Mouse (Mus musculus) kidney, postnatal 4 days (tissue): Measurements from ENCODE around the gene Epsti1.
"Not testable (repeated sequence)": the region's sequence is repeated elsewhere in the genome, so short reads cannot be mapped to it uniquely, and the experiment has no call there.

Source experiments
- DNase-seq, 2 experiments: peaks; one replicate each; pipeline ENCODE4 v3.0.0; 2021; ENCODE audit warnings: mixed read lengths in 2 of 2

Gene Epsti1

DNA sequence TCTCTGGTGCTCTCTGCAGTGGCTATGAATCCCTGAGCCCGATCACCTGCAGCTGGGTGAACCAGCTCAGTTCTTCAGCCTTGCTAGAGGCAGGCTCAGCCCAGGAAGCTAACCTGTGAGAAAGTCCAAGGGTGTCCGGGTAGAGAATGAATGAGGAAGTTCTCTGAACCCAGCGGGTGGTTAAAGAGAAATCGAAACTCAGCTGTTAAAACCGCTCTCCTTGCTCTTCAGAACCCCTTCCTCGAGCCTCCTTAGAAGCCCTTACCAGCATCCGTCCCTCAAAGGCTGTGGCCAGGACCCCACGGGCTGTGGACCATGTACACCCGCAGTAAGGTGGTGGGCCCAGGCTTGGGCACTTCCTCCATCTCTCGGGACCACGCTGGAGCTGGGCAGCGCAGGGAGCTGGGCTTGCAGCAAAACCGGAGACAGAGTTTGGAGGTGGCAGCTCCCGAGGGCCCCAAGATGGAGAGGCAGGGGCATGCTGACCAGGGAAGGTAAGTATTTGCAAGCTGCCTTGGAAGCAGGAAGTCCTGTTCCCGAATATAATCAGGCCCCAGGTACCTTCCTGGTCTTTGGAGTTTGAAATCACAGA is at the start of gene Epsti1:
Gene Epsti1 (plus strand): TSS at position 69 of the 592 bp plus-strand sequence.
- DNase-seq = peak in 1 of 2 experiments; percentile 23

DNA sequence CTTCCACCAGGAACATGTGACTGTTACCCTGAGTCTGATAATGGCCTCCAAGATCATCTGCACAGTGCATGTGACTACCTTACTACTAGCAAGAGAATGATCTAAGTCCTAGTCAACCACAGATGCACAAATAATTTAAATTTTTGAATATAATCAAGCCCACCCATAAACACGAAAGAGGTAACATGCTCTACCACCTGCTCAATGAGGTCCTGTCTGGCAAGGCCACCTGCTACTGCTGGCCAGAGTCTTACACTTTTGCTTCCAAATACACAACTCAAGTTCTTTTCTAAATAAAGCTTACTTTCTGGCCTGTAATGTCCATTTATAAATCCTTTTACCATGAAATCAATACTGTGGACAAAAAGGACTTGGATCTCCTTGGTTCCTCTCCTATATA is 44.1 kb upstream of the Epsti1 start:
- DNase-seq = no peak

DNA sequence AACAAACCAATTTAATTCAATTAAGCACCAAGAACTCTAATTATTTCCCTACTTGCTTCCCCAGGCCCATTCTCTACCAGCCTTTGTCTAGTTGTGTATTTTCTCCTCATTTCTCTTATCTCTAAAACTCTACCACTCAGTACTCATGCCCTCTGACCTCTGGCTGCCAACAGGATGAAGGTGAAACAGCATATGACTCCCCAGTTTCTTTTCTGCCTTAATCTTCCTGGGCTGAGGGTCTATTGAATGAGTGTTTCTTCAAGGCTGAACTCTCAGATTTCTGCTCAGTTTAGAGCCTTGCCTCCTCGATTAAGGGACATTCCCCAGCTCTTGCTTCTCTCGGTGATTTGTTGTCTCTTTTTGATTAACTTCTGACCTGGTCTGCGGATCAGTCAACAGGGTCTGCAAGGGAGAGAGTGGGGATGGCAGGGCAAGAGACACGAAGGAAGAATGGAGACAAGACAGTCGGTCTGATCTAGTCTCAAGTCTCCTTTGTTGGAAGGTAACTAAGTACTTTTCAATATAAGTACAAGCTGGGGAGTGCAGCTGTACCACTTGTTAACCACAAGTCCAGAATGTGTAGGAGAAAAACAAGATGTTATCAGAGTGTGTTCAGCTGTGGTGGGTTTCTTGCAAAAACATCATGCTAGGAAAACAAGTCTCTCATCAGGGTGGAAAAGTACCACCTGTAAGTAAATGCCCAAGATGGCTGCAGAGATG is 43.0 kb upstream of the Epsti1 start:
- no peak for DNase-seq

DNA sequence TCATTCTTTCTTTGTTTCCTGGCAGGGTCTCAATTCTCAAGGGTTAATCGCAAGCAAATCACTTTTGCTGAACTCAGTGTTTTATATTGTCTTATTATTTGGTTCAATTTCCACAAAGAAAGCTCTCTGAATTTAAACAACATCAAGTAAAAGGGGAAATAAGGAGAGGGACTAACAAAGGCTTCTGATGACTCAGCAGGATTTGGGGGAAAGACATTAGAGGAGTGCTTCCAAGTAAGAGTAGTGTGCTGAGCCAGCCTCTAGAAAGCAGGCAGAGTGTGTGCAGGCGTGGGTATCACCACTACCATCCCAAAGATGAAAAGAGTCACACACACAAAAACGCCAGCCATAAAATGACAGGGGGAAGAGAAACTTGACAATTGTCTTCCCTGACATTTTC is 40.0 kb upstream of the Epsti1 start:
- DNase-seq = no peak

DNA sequence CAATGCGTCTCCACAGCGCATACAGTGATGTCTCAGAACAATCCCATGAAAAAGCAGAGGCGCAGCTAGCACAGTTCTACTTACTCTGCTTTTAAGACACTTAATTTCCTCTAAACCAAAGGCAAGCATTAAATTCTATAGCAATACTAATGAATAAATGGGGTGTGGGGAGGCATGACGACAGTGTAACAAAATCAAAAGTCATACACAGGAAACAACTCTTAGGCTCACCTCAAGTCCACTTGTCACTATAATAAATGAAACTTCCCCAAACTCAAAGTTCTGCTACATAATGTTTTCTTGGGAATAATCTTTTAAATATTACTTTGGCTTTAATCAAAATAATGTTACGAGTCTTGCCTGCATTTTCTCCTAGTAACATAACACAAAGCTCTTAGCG is 39.5 kb upstream of the Epsti1 start:
- no peak for DNase-seq

GRCm38 (mm10) chr14:77867601-77868000 is 36.4 kb upstream of the Epsti1 start:
- DNase-seq = no peak

DNA sequence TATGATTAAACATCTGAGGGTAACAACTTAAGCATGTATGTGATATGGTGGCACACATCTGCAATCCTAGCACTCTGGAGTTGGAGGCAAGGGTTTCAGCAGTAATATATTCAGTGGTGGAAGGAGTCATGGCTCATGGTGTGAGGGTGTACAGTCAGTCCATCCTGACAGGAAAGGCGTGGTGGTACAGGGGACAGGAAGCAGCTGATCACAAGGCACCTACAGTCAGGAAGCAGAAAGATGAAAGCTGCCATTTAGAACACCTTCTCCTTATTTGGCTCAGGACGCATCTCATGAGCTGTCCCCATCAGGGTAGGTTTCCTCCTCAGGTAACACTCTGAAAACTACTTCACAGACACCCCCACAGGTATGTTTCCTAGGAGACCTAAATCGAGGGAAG is 33.1 kb upstream of the Epsti1 start:
- DNase-seq = no peak

- no peak for DNase-seq
Observed at GRCm38 (mm10) chr14:77871380-77871975, 32.6 kb upstream of the Epsti1 start.

DNA sequence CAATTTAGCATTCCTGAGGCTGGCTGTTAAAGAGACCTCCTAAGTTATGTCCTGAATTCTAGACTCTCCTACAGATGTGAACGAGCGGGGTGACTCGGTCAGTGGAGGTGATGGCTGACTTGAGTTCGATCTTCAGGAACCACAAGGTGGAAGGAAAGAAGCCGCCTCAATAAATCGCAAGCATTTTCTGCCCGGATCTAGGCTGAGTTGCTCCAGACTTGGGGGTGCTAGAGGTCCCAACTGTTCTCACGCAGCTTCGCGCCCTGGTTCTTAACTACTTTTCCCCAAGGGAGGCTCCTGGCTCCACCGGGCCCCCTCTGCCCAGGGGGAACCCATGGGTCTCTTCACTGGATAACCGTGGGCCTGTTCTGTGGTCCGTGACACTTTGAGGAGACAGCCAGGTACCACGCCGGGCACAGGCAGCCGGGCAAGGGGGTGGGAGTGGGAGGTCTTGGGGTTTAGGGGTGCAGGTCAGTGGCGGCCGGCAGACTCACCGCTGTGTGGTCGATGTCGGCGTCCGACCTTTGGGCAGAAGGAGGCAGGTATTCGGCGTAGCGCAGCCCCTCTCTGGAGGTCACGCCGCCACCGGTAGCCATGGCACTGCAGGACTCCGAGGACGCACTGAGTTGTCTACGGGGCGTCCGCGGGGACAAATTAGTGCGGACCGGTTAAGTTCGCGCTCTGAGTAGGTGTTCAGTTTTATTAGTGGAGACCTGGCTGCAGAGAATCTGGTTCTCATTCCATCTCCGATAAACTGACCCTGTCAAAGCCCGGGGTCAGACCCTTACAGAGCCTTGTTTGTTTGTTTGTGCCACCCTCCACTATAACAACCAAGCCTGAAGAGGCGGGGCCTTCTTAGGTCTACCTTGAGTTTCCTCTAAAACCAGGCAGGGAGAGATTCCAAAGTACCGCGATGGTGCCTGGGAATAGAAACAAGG is 29.5 kb upstream of the Epsti1 start, which contains the start of gene Dnajc15:
Gene Dnajc15 (minus strand): TSS at position 822 of the 938 bp plus-strand sequence.
- peak; percentile 94 to 95 for DNase-seq

GRCm38 (mm10) chr14:77876199-77876598 is 27.8 kb upstream of the Epsti1 start:
- no peak for DNase-seq

GRCm38 (mm10) chr14:77877876-77878275 is 26.2 kb upstream of the Epsti1 start:
- DNase-seq = not testable (repeated sequence)

GRCm38 (mm10) chr14:77881998-77882397 is 22.0 kb upstream of the Epsti1 start:
- no peak for DNase-seq

DNA sequence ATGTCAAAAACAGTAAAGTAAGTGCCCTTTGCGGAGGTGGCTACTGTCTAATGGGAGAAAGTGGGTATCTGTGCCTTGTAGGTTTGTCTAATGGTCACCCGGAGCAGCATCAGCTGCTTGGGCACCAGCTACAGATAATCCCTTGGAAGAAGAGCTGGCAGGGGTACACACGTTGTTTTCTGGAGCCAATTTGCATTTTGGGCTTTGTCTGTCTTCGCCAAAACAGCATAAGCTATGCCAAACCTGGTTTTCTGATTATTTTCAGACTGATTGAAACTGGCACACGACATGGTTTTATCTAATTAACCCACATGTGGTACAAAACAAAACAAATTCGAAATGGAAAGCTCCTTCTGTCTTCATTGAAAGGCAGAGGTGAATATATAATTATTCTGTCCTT is 21.4 kb upstream of the Epsti1 start:
- no peak for DNase-seq

GRCm38 (mm10) chr14:77886376-77886775 is 17.7 kb upstream of the Epsti1 start:
- no peak for DNase-seq

DNA sequence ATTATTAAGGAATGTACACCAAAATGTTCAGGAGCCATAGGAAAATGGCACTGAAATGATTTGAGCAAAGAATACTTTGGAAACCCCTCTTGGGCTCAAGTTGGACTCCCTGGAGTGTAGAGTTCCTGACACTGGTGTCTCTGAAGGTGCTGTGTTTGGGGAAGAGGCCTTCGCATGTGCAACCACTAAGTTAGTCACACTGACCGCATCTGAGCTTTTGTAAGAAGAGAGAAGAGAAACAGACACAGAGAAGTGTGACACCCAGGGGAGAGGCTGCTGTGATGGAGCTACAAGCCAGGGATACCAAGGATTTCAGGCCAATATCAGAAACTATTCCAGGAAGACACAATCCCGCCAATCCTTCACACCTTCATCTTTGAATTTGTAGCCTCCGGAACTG is 17.1 kb upstream of the Epsti1 start:
- DNase-seq = no peak

DNA sequence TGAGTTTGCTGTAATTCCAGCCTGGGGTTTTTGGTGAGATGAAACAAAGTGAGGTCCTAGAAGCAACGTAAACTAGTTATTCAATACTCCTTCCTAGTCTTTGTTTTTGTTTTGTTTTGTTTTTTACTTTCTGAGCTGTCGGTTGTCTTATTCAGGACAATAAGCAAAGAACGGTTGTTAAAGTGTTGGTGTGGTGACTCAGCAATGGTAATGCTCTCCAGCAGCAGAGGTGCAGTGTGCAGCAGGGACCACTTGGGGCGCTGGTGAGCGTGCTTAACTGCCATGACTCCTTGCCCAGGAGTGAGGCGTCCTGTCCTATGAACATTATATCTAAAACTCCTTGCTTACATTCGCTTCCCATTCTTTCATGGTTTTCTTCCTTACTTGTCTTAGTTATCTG is 14.1 kb upstream of the Epsti1 start:
- DNase-seq = no peak

DNA sequence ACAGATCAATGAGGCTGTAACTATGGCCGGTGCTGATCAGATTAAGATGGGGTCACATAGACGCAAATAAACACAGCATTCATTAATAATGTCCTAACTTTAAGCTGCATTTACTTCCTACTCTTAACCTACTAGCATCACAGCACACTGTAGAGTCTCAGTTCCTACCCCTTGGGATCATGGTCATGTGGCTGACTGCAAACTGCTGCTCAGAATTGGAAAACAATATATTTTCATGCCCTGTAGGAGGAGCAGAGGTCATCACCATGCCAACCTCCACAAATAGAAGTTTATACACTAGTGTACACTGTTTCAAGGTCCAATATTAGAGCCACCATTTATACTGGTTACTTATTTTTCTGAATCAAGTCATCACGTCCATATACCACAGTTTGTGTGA is 8.1 kb upstream of the Epsti1 start:
- peak in 1 of 2 experiments; percentile 9 for DNase-seq

DNA sequence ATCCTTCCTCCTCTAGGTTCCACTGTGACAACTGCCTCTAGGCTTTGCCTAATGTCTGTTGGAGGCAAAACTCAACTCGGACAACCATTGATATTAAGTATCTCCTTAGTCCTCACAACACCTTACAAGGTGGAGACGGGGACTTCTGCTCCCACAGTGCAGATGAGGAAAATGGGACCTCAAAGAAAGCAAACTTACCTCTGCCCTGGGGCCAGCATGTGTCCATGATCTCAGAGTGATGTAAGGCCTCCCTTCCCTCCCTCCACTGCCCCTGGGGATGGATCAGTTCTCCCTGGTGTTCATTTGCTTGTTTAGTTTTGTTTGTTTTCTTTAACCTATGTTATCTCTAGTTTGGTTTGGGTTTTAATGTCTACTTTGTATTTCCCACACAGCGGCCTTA is 1.5 kb upstream of the Epsti1 start:
- no peak for DNase-seq

DNA sequence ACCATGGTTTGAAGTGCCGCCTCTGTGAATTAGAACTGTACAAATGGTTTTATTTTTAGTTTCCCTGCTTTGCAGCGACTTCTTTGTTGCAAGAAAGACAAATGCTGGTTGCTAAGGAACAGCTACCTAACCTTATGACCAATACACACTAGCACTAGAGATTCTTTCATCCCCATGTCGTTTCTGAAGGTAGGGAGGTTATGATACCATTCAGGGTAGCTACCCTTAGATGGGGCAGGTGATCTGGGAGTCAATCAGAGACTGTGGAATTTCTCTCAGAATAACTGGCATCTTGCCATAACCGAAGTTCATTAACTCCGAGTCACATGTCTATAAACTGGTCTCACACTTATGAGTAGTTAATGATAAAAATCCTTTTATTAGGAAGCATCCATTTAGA is 1.4 kb downstream of the Epsti1 start:
- no peak for DNase-seq

GRCm38 (mm10) chr14:77906586-77906985 is 2.5 kb downstream of the Epsti1 start:
- no peak for DNase-seq

DNA sequence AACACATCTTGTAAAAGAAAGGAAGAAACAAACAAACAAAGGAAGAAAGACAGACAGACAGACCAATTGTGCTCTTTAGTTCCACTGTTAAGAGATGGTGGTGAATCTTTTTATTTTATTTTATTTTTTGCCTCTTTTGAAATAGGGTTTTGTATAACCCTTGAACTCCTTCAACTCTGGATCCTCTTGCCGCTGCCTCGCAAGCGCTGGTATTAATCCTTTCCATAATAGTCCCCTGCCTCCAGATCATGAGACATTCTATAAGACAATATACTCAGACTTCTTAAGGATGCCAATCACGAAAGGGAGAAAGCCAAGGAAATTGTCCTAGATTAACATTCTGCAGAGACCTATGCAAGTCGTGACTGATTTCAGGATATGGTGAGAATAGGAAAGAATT is 11.7 kb downstream of the Epsti1 start:
- DNase-seq = no peak

- DNase-seq = no peak
Observed at GRCm38 (mm10) chr14:77921641-77922040, 17.6 kb downstream of the Epsti1 start.
